Mouse (Mus musculus): Measurements from ENCODE around the gene Scamp3. TPM values are rescaled to one million over a fixed set of nuclear protein-coding genes. Genes with fewer than 3 reads are reported as not detected.

Gene Scamp3
- polyA plus RNA-seq (2012; rRNA removed), result 57.0 and 96.1 TPM in 2 replicates

GRCm38 (mm10) chr3:89177242-89178106 lies at the start of gene Scamp3:
Gene Scamp3 (plus strand): TSS chr3:89177473.
- WGBS, result under 1% methylated on average over 43 of the region's 43 CpGs
- peak within 1 kb of the TSS; percentile 42 for H3K27ac ChIP-seq (ENCODE audit: insufficient read depth, low read depth, low read length)
- H3K27me3 ChIP-seq (ENCODE audit: control insufficient read depth, insufficient read depth, low read length), result no peaks in the 10 kb centered on the region
- peaks cover 63% of the 10 kb centered on the region for H3K36me3 ChIP-seq (ENCODE audit: control insufficient read depth, insufficient read depth, low read length)
- H3K4me1 ChIP-seq (ENCODE audit: control insufficient read depth, insufficient read depth, insufficient read length, low read length), result peaks cover 7% of the 10 kb centered on the region
- TF ChIP-seq CTCF (IDR thresholded peaks at IDR 0.05; ENCODE audit: extremely low read depth, insufficient read length, insufficient replicate concordance, low read depth, low read length) (no peak), POLR2A (IDR thresholded peaks at IDR 0.05; ENCODE audit: low read depth, low read length) (peak; percentile 62; the same call in 1 of the 2 replicates)
- peak within 1 kb of the TSS; percentile 85 for H3K4me3 ChIP-seq (ENCODE audit: low read depth, low read length)

DNA sequence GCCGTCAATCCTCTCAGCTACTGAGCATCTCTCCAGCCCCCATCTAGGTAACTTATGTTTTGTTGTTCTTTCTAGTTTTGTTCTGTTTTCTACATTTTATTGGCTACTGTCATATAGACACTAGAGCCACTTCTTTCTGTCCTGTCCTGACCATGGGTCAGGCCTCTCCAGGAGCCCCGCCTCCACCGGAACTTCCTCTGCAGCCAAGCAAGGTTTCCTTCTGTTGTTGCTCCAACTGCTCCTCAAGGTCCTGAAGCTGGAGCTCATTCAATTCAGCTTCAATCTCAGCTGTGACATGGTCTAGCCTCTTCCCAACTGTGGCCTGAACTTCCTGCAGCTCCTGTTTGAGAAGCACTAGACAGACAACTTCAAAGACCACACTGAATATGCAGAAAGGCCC lies 47.4 kb upstream of the Scamp3 start:
- peaks cover 24% of the 10 kb centered on the region for H3K4me1 ChIP-seq (ENCODE audit: control insufficient read depth, insufficient read depth, insufficient read length, low read length)
- 86% methylated on average over 3 of the region's 3 CpGs for WGBS
- H3K4me3 ChIP-seq (ENCODE audit: low read depth, low read length), result no peak overlapping the region
- no peak overlapping the region for H3K27ac ChIP-seq (ENCODE audit: insufficient read depth, low read depth, low read length)
- no peaks in the 10 kb centered on the region for H3K27me3 ChIP-seq (ENCODE audit: control insufficient read depth, insufficient read depth, low read length)
- TF ChIP-seq CTCF (IDR thresholded peaks at IDR 0.05; ENCODE audit: extremely low read depth, insufficient read length, insufficient replicate concordance, low read depth, low read length), result no peak
- no peak for TF ChIP-seq POLR2A (IDR thresholded peaks at IDR 0.05; ENCODE audit: low read depth, low read length)
- no peaks in the 10 kb centered on the region for H3K36me3 ChIP-seq (ENCODE audit: control insufficient read depth, insufficient read depth, low read length)

GRCm38 (mm10) chr3:89131816-89132215 lies 45.5 kb upstream of the Scamp3 start:
- no peak overlapping the region for H3K4me3 ChIP-seq (ENCODE audit: low read depth, low read length)
- H3K4me1 ChIP-seq (ENCODE audit: control insufficient read depth, insufficient read depth, insufficient read length, low read length), result peaks cover 29% of the 10 kb centered on the region
- TF ChIP-seq POLR2A (IDR thresholded peaks at IDR 0.05; ENCODE audit: low read depth, low read length) (no peak), CTCF (IDR thresholded peaks at IDR 0.05; ENCODE audit: extremely low read depth, insufficient read length, insufficient replicate concordance, low read depth, low read length) (no peak)
- no peak overlapping the region for H3K27ac ChIP-seq (ENCODE audit: insufficient read depth, low read depth, low read length)
- 71% methylated on average over 4 of the region's 4 CpGs for WGBS
- no peaks in the 10 kb centered on the region for H3K36me3 ChIP-seq (ENCODE audit: control insufficient read depth, insufficient read depth, low read length)
- no peaks in the 10 kb centered on the region for H3K27me3 ChIP-seq (ENCODE audit: control insufficient read depth, insufficient read depth, low read length)

- Histone ChIP-seq H3K4me1 (ENCODE audit: control insufficient read depth, insufficient read depth, insufficient read length, low read length) (peaks cover 29% of the 10 kb centered on the region), H3K27me3 (ENCODE audit: control insufficient read depth, insufficient read depth, low read length) (no peaks in the 10 kb centered on the region), H3K27ac (ENCODE audit: insufficient read depth, low read depth, low read length) (no peak overlapping the region), H3K4me3 (ENCODE audit: low read depth, low read length) (peak overlapping the region; percentile 28; the same call in 1 of the 2 replicates), H3K36me3 (ENCODE audit: control insufficient read depth, insufficient read depth, low read length) (no peaks in the 10 kb centered on the region)
- TF ChIP-seq CTCF (IDR thresholded peaks at IDR 0.05; ENCODE audit: extremely low read depth, insufficient read length, insufficient replicate concordance, low read depth, low read length), result no peak
- TF ChIP-seq POLR2A (IDR thresholded peaks at IDR 0.05; ENCODE audit: low read depth, low read length), result no peak
- 26% methylated on average over 30 of the region's 30 CpGs for WGBS
These were observed 44.8 kb upstream of the Scamp3 start for GRCm38 (mm10) chr3:89132285-89133062.

DNA sequence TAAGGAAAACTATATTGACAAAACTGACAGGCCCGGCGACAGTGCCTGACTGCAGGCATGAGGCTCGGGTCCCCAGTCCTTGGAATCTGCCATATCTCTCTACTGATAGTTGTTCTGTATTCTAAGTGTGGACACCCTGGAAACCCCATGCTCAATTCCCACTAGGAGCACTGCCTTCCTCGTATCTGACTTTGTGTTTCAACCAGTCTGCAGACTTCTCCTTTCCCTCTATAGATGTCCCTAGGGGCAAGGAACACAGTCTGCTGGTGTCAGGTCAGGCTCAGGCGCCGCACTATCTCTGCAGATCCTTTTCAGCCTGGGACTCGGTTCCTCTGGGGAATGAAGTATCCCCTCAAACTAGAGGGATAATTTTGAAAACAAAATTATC lies 44.2 kb upstream of the Scamp3 start:
- Histone ChIP-seq H3K4me1 (ENCODE audit: control insufficient read depth, insufficient read depth, insufficient read length, low read length) (peaks cover 29% of the 10 kb centered on the region), H3K4me3 (ENCODE audit: low read depth, low read length) (no peak overlapping the region), H3K27me3 (ENCODE audit: control insufficient read depth, insufficient read depth, low read length) (no peaks in the 10 kb centered on the region), H3K27ac (ENCODE audit: insufficient read depth, low read depth, low read length) (peak overlapping the region; percentile 52), H3K36me3 (ENCODE audit: control insufficient read depth, insufficient read depth, low read length) (no peaks in the 10 kb centered on the region)
- 69% methylated on average over 7 of the region's 7 CpGs for WGBS
- TF ChIP-seq POLR2A (IDR thresholded peaks at IDR 0.05; ENCODE audit: low read depth, low read length), result no peak
- TF ChIP-seq CTCF (IDR thresholded peaks at IDR 0.05; ENCODE audit: extremely low read depth, insufficient read length, insufficient replicate concordance, low read depth, low read length), result no peak

- H3K4me1 ChIP-seq (ENCODE audit: control insufficient read depth, insufficient read depth, insufficient read length, low read length), result peaks cover 32% of the 10 kb centered on the region
- H3K27me3 ChIP-seq (ENCODE audit: control insufficient read depth, insufficient read depth, low read length), result no peaks in the 10 kb centered on the region
- 27% methylated on average over 1 of the region's 1 CpGs for WGBS
- peak overlapping the region; percentile 52 for H3K27ac ChIP-seq (ENCODE audit: insufficient read depth, low read depth, low read length)
- H3K4me3 ChIP-seq (ENCODE audit: low read depth, low read length), result no peak overlapping the region
- no peaks in the 10 kb centered on the region for H3K36me3 ChIP-seq (ENCODE audit: control insufficient read depth, insufficient read depth, low read length)
- TF ChIP-seq POLR2A (IDR thresholded peaks at IDR 0.05; ENCODE audit: low read depth, low read length) (no peak), CTCF (IDR thresholded peaks at IDR 0.05; ENCODE audit: extremely low read depth, insufficient read length, insufficient replicate concordance, low read depth, low read length) (no peak)
These were observed 43.5 kb upstream of the Scamp3 start for GRCm38 (mm10) chr3:89133752-89134151.

- Histone ChIP-seq H3K27me3 (ENCODE audit: control insufficient read depth, insufficient read depth, low read length) (no peaks in the 10 kb centered on the region), H3K4me1 (ENCODE audit: control insufficient read depth, insufficient read depth, insufficient read length, low read length) (peaks cover 32% of the 10 kb centered on the region), H3K4me3 (ENCODE audit: low read depth, low read length) (peak within 1 kb of the TSS; percentile 75), H3K36me3 (ENCODE audit: control insufficient read depth, insufficient read depth, low read length) (peaks cover 5% of the 10 kb centered on the region), H3K27ac (ENCODE audit: insufficient read depth, low read depth, low read length) (peak within 1 kb of the TSS; percentile 91)
- TF ChIP-seq CTCF (IDR thresholded peaks at IDR 0.05; ENCODE audit: extremely low read depth, insufficient read length, insufficient replicate concordance, low read depth, low read length), result no peak
- no peak for TF ChIP-seq POLR2A (IDR thresholded peaks at IDR 0.05; ENCODE audit: low read depth, low read length)
- WGBS, result 34% methylated on average over 3 of the region's 3 CpGs
These were observed 41.3 kb upstream of the Scamp3 start, which contains the start of gene Pklr for GRCm38 (mm10) chr3:89135958-89136357. Gene Pklr (plus strand): TSS chr3:89136142.
